23 mouse cellular contexts compared by ENCODE assay signal in genomic region chr9:114531276-114531675, GRCm38 (mm10). TPM values are rescaled to one million over a fixed set of nuclear protein-coding genes. Genes with fewer than 3 reads are reported as not detected.
DNase-seq lines count a peak whose midpoint lies in the region; ATAC-seq and TF ChIP-seq lines count a peak whose summit lies in the region.
"Had no signal": no experiment of that assay in that cellular context is flagged by ENCODE, and none has a peak within 500 bp of the region (broad histone marks: within the 10 kb centered on the region; RNA-seq: fewer than 3 reads in every experiment).

No protein-coding gene starts in this region.

- H3K27ac ChIP-seq in forebrain, embryonic 10.5 days, result peak overlapping the region; percentile 68
- no peak overlapping the region for H3K27ac ChIP-seq in forebrain, embryonic 14.5 days (ENCODE audit: low read depth, low read length)
- no peak overlapping the region for H3K27ac ChIP-seq in embryonic facial prominence, embryonic 13.5 days
- H3K27ac ChIP-seq in left cerebral cortex, adult 2 months, result no peak overlapping the region
- H3K27ac ChIP-seq in stomach, postnatal 0 days (replicated peaks), result no peak overlapping the region
- H3K27ac ChIP-seq: gastrocnemius, adult 2 months; layer of hippocampus, adult 2 months; liver, embryonic 12.5 days had no signal

- DNase-seq in forebrain, embryonic 10.5 days (ENCODE audit: extremely low spot score, low spot score), result no peak
- DNase-seq in forebrain, embryonic 14.5 days (ENCODE audit: low spot score), result no peak
- peak; percentile 63 for DNase-seq in kidney, postnatal 14 days
- no peak for DNase-seq in adrenal gland, adult (ENCODE audit: inconsistent age in 2 of 2, low spot score in 1 of 2)
- DNase-seq in left cerebral cortex, adult 2 months (ENCODE audit: extremely low spot score in 1 of 2, low spot score in 2 of 2), result no peak
- DNase-seq in stomach, postnatal 0 days (ENCODE audit: low spot score), result no peak
- DNase-seq: cerebellum, adult 11 months; cerebellum, postnatal 36 days; gastrocnemius, adult 2 months; heart, postnatal 10 days; right cerebral cortex, postnatal 25 days had no signal

- H3K4me3 ChIP-seq in forebrain, embryonic 10.5 days, result no peak overlapping the region
- no peak overlapping the region for H3K4me3 ChIP-seq in forebrain, embryonic 14.5 days (ENCODE audit: low read depth, low read length)
- H3K4me3 ChIP-seq in E14TG2a.4 (replicated peaks; ENCODE audit: low read length), result peak overlapping the region; percentile 66
- H3K4me3 ChIP-seq in embryonic facial prominence, embryonic 13.5 days, result no peak overlapping the region
- no peak overlapping the region for H3K4me3 ChIP-seq in left cerebral cortex, adult 2 months
- H3K4me3 ChIP-seq in stomach, postnatal 0 days (ENCODE audit: low read depth, low read length), result no peak overlapping the region
- H3K4me3 ChIP-seq: gastrocnemius, adult 2 months; layer of hippocampus, adult 2 months; liver, embryonic 12.5 days; megakaryocyte, embryonic 14.5 days had no signal

- no peak overlapping the region for H3K9ac ChIP-seq in forebrain, embryonic 14.5 days (ENCODE audit: low read length)
- H3K9ac ChIP-seq in embryonic facial prominence, embryonic 13.5 days, result no peak overlapping the region
- no peak overlapping the region for H3K9ac ChIP-seq in stomach, postnatal 0 days (ENCODE audit: low read length)
- H3K9ac ChIP-seq: liver, embryonic 12.5 days had no signal

- TF ChIP-seq CTCF in E14TG2a.4 (conservative IDR thresholded peaks at IDR 0.05; ENCODE audit: low read length), result no peak
- TF ChIP-seq CTCF in left cerebral cortex, adult 2 months (IDR thresholded peaks at IDR 0.05), result no peak
- TF ChIP-seq CTCF in stomach, postnatal 0 days (IDR thresholded peaks at IDR 0.05; ENCODE audit: low read depth), result no peak

- no peak for ATAC-seq in forebrain, embryonic 14.5 days
- no peak for ATAC-seq in embryonic facial prominence, embryonic 13.5 days (ENCODE audit: insufficient number of reproducible peaks, insufficient read depth, low FRiP score, low TSS enrichment, low read depth)
- ATAC-seq in stomach, postnatal 0 days (ENCODE audit: low FRiP score, low TSS enrichment), result no peak
- ATAC-seq: forebrain, embryonic 16.5 days; inflammation-experienced regulatory T-cells, adult 6 months; liver, embryonic 12.5 days; Patski had no signal

- no peak overlapping the region for H3K4me2 ChIP-seq in forebrain, embryonic 14.5 days (ENCODE audit: low read length)
- H3K4me2 ChIP-seq in embryonic facial prominence, embryonic 13.5 days, result peak overlapping the region; percentile 18; the same call in 1 of the 2 replicates
- no peak overlapping the region for H3K4me2 ChIP-seq in stomach, postnatal 0 days (replicated peaks; ENCODE audit: low read depth)
- H3K4me2 ChIP-seq: liver, embryonic 12.5 days had no signal

- no peaks in the 10 kb centered on the region for H3K27me3 ChIP-seq in forebrain, embryonic 10.5 days (ENCODE audit: poor library complexity, severe bottlenecking)
- no peaks in the 10 kb centered on the region for H3K27me3 ChIP-seq in forebrain, embryonic 14.5 days (replicated peaks; ENCODE audit: control insufficient read depth, insufficient read depth, low read length)
- no peaks in the 10 kb centered on the region for H3K27me3 ChIP-seq in E14TG2a.4 (ENCODE audit: insufficient read depth, low read length)
- H3K27me3 ChIP-seq in embryonic facial prominence, embryonic 13.5 days, result no peaks in the 10 kb centered on the region
- no peaks in the 10 kb centered on the region for H3K27me3 ChIP-seq in stomach, postnatal 0 days (ENCODE audit: control insufficient read depth, insufficient read depth, low read length)
- H3K27me3 ChIP-seq: CH12.LX; liver, embryonic 12.5 days; Patski had no signal

- intact Hi-C loops in left cerebral cortex, adult 2 months (cut with DNase I), result no loop called here

- no peaks in the 10 kb centered on the region for H3K9me3 ChIP-seq in forebrain, embryonic 10.5 days
- no peaks in the 10 kb centered on the region for H3K9me3 ChIP-seq in forebrain, embryonic 14.5 days (replicated peaks; ENCODE audit: control insufficient read depth, low read length)
- H3K9me3 ChIP-seq in E14TG2a.4 (ENCODE audit: low read length), result no peaks in the 10 kb centered on the region
- H3K9me3 ChIP-seq in embryonic facial prominence, embryonic 13.5 days, result no peaks in the 10 kb centered on the region
- no peaks in the 10 kb centered on the region for H3K9me3 ChIP-seq in stomach, postnatal 0 days (ENCODE audit: control insufficient read depth, low read length)
- H3K9me3 ChIP-seq: liver, embryonic 12.5 days had no signal

- no peak for TF ChIP-seq EP300 in stomach, postnatal 0 days (optimal IDR thresholded peaks at IDR 0.05)

- H3K36me3 ChIP-seq in forebrain, embryonic 10.5 days (replicated peaks), result no peaks in the 10 kb centered on the region
- no peaks in the 10 kb centered on the region for H3K36me3 ChIP-seq in forebrain, embryonic 14.5 days (ENCODE audit: control insufficient read depth, insufficient read depth, low read length)
- H3K36me3 ChIP-seq in E14TG2a.4 (ENCODE audit: insufficient read depth, low read length), result peaks cover 63% of the 10 kb centered on the region
- H3K36me3 ChIP-seq in embryonic facial prominence, embryonic 13.5 days, result no peaks in the 10 kb centered on the region
- H3K36me3 ChIP-seq in stomach, postnatal 0 days (ENCODE audit: control insufficient read depth, insufficient read depth, low read length), result no peaks in the 10 kb centered on the region
- H3K36me3 ChIP-seq: liver, embryonic 12.5 days had no signal

- 38% methylated on average over 11 of the region's 11 CpGs for WGBS in forebrain, embryonic 10.5 days
- WGBS in forebrain, embryonic 14.5 days, result 27% methylated on average over 11 of the region's 11 CpGs
- 23% methylated on average over 11 of the region's 11 CpGs for WGBS in embryonic facial prominence, embryonic 13.5 days
- 29% methylated on average over 11 of the region's 11 CpGs for WGBS in stomach, postnatal 0 days

- H3K4me1 ChIP-seq in forebrain, embryonic 10.5 days, result peaks cover 94% of the 10 kb centered on the region
- peaks cover 2% of the 10 kb centered on the region; the same call in 1 of the 2 replicates for H3K4me1 ChIP-seq in forebrain, embryonic 14.5 days (ENCODE audit: control insufficient read depth, insufficient read depth, low read length)
- peaks cover 92% of the 10 kb centered on the region for H3K4me1 ChIP-seq in E14TG2a.4 (replicated peaks; ENCODE audit: low read depth, low read length)
- H3K4me1 ChIP-seq in embryonic facial prominence, embryonic 13.5 days, result peaks cover 36% of the 10 kb centered on the region
- H3K4me1 ChIP-seq in stomach, postnatal 0 days (replicated peaks; ENCODE audit: control insufficient read depth, insufficient read depth), result no peaks in the 10 kb centered on the region

RNA-seq across cellular contexts. Expression of gene C130032M10Rik, which starts 15.8 kb away (rescaled TPM):
- polyA plus RNA-seq in forebrain, embryonic 10.5 days (2016; fragmentation: Nextera tagmentation; extraction: Ambion mirVana), result 1.0 and 1.2 TPM in 2 replicates
- polyA plus RNA-seq in forebrain, embryonic 14.5 days (2014; fragmentation: Nextera tagmentation; extraction: Ambion mirVana), result not detected in 2 replicates
- 0.59 and 0.60 TPM in 2 replicates for polyA plus RNA-seq in embryonic facial prominence, embryonic 13.5 days (2015; fragmentation: Nextera tagmentation; extraction: Ambion mirVana)
- total RNA-seq in left cerebral cortex, adult 2 months (2021), result not detected
- polyA plus RNA-seq in stomach, postnatal 0 days (2015; fragmentation: Nextera tagmentation; extraction: Ambion mirVana), result not detected in 2 replicates
- total RNA-seq: CH12.LX; gastrocnemius, adult 2 months; heart, adult 8-10 months; heart, postnatal 10 days; layer of hippocampus, adult 2 months; left cerebral cortex, postnatal 14 days had no signal
- polyA plus RNA-seq: forebrain, embryonic 16.5 days; inflammation-experienced regulatory T-cells, adult 6 months; Patski; urinary bladder, adult 2 months had no signal

RNA-seq across cellular contexts. Expression of gene Ccr4, which starts 26.6 kb away (rescaled TPM):
- polyA plus RNA-seq in forebrain, embryonic 10.5 days (2016; fragmentation: Nextera tagmentation; extraction: Ambion mirVana), result not detected in 2 replicates
- polyA plus RNA-seq in forebrain, embryonic 14.5 days (2014; fragmentation: Nextera tagmentation; extraction: Ambion mirVana), result not detected in 2 replicates
- polyA plus RNA-seq in embryonic facial prominence, embryonic 13.5 days (2015; fragmentation: Nextera tagmentation; extraction: Ambion mirVana), result 0.14 and 0.56 TPM in 2 replicates
- not detected for total RNA-seq in left cerebral cortex, adult 2 months (2021)
- not detected in 2 replicates for polyA plus RNA-seq in stomach, postnatal 0 days (2015; fragmentation: Nextera tagmentation; extraction: Ambion mirVana)
- total RNA-seq: gastrocnemius, adult 2 months; heart, adult 8-10 months; layer of hippocampus, adult 2 months; left cerebral cortex, postnatal 14 days had no signal
- polyA plus RNA-seq: forebrain, embryonic 16.5 days; liver, embryonic 12.5 days; Patski had no signal

RNA-seq across cellular contexts. Expression of gene Trim71, which starts 32.9 kb away (rescaled TPM):
- polyA plus RNA-seq in forebrain, embryonic 10.5 days (2016; fragmentation: Nextera tagmentation; extraction: Ambion mirVana), result 5.9 and 6.5 TPM in 2 replicates
- 0.04 and 0.05 TPM in 2 replicates for polyA plus RNA-seq in forebrain, embryonic 14.5 days (2014; fragmentation: Nextera tagmentation; extraction: Ambion mirVana)
- 0.39 and 0.46 TPM in 2 replicates for polyA plus RNA-seq in embryonic facial prominence, embryonic 13.5 days (2015; fragmentation: Nextera tagmentation; extraction: Ambion mirVana)
- total RNA-seq in left cerebral cortex, adult 2 months (2021), result under 1 TPM; 0.72 to 0.84 TPM
- polyA plus RNA-seq in stomach, postnatal 0 days (2015; fragmentation: Nextera tagmentation; extraction: Ambion mirVana), result 0.47 and 0.51 TPM in 2 replicates
- total RNA-seq: gastrocnemius, adult 2 months; heart, adult 8-10 months; heart, postnatal 10 days had no signal
- polyA plus RNA-seq: Patski had no signal
